Mouse (Mus musculus): ENCODE results near the gene Aqp6.

The Aqp6 gene

GRCm38 (mm10) chr15:99648326-99648725 is 47.1 kb downstream of the Aqp6 start:
- DNase-seq: no peak

DNA sequence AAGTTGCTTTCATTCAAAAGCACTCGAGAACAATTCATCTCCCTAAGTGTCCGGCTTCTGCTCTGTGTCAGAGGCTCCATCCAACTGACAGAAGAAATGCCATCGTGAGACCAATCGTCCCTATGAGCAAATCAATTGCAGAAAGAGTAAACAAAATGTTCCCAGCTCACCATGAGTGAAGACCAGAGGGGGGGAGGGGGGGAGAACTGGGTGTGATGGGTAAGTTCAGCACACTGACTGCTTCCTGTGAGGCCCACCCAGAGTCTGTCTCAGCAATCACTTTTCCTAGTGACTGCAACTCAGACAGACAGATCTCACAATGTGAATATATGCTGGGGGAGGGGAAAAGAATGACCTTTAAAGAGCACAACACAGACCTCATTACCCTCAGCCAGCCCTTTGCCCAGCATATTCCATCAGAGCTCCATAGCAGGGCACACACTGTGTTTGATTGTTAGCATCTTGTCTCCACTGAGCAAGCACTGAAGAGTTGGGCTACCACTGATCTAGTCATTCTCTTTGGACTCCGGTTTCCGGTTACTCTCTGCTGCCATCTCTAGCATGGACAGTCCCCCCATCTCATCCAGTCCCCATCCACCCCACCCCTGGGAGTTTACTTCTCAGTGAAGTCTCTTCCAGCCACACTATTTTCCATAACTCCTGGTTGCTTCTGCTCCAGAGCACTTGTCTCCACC is 48.0 kb downstream of the Aqp6 start:
- DNase-seq: no peak

DNA sequence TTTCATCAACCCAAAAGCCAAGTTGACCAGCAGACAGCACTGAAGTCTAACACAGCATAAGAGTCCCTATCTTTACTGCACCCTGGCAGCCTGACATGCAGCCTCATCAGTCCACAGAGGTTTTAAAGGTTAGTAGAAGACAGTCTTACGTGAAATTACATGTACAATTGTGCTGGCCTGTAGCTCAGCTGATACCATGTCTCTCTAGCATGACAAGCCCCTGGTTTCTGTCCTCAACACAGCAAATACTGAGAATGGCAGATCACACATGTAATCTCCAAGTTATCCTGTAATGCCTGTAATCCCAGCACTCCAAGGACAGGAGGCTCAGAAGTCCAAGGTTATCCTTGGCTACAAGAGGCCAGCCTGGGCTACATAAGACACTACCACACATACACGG is 49.1 kb downstream of the Aqp6 start:
- DNase-seq: no peak

- peak; percentile 97 for DNase-seq
These were observed 50.1 kb downstream of the Aqp6 start, which contains the start of gene Racgap1 for GRCm38 (mm10) chr15:99651163-99651872. Racgap1 (minus strand) TSS chr15:99651656.

DNA sequence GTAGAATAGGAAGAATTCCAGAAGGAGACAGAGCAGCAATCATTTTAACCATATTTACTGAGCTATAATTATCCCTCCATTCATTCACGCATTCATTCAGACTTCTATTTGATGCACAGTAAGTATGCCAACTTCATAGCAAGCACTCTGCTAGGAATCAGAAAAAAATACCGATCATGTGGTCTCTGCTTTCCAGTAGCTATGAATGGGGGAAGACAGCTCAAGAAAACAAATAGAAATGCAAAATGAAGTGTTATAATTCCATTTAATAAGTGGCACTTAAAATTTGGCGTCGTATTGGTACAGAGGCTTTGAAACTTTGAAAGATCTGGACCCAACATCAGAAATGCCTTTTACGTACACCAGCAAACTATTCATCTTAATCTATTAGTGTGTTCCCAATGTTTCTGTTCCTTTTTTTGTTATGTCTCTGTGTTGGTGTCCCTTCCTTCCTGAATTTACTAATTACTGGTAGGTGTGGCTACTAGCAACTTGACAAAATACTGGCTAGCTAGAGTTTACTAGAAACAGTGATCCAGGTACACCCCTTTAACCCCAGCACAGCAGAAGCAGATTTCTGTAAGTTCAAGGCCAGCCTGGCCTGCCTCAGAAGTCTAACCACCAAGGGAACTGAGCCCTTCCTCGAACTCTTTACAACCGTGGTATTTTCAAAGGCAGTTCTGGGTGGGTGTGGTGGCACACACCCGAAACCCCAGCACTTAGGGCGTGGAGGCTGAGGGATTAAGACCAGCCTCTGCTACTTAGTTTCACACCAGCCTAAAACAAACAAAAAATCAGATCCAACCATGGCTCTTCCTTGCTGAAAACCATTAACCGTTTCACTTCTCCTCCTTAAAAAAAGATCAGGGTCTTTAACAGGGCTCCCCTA is 51.0 kb downstream of the Aqp6 start:
- no peak for DNase-seq

- DNase-seq: no peak
These were observed 52.1 kb downstream of the Aqp6 start for GRCm38 (mm10) chr15:99653291-99653690.

GRCm38 (mm10) chr15:99653876-99654275 is 52.7 kb downstream of the Aqp6 start:
- DNase-seq: no peak
